Mouse (Mus musculus) layer of hippocampus, adult 2 months (tissue): ENCODE measurements at regions not wholly inside any gene's neighbourhood (a gene's known extent, or its start where the extent isn't known, plus 50 kb on each side); places are given as distances from the start of the nearest gene placed in this dataset.

Experiments
- DNase-seq, 2 experiments: peaks; one replicate each; pipeline ENCODE4 v3.0.0; 2022; ENCODE audit warnings: low spot score in 2 of 2
- H3K27ac ChIP-seq: fragments of 200-600 bp; 2 replicates; pipeline ENCODE4 v1.8.1; 2022
- H3K4me3 ChIP-seq: fragments of 200-600 bp; 2 replicates; pipeline ENCODE4 v1.8.1; 2022; ENCODE audit warnings: mild to moderate bottlenecking
- CTCF ChIP-seq: fragments of 200-600 bp; conservative IDR thresholded peaks from 2 replicates; pipeline ENCODE4 v1.8.1; 2022; ENCODE audit warnings: antibody characterized with exemption, mild to moderate bottlenecking, moderate library complexity

- Histone ChIP-seq H3K27ac (no peak overlapping the region), H3K4me3 (no peak overlapping the region)
- TF ChIP-seq CTCF = peak; percentile 74
- DNase-seq = no peak
Measured at GRCm38 (mm10) chr13:79453227-79453626, 1253.7 kb upstream of the Nr2f1 start.

GRCm38 (mm10) chr13:79443113-79443512, 1243.6 kb upstream of the Nr2f1 start:
- no peak for TF ChIP-seq CTCF
- no peak for DNase-seq
- no peak overlapping the region for H3K27ac ChIP-seq

GRCm38 (mm10) chr13:79442701-79443100, 1243.1 kb upstream of the Nr2f1 start:
- Histone ChIP-seq H3K27ac (no peak overlapping the region), H3K4me3 (no peak overlapping the region)
- TF ChIP-seq CTCF = no peak
- DNase-seq = no peak

More at GRCm38 (mm10) chr13:79443113-79443512, 1243.6 kb upstream of the Nr2f1 start:
- no peak overlapping the region for H3K4me3 ChIP-seq

- DNase-seq = no peak
- TF ChIP-seq CTCF = no peak
- Histone ChIP-seq H3K4me3 (no peak overlapping the region), H3K27ac (no peak overlapping the region)
Measured at GRCm38 (mm10) chr13:79431465-79431864, 1231.9 kb upstream of the Nr2f1 start.

GRCm38 (mm10) chr13:79430987-79431386, 1231.4 kb upstream of the Nr2f1 start:
- TF ChIP-seq CTCF = no peak
- no peak overlapping the region for H3K4me3 ChIP-seq
- no peak overlapping the region for H3K27ac ChIP-seq
- no peak for DNase-seq

GRCm38 (mm10) chr13:79430562-79430961, 1231.0 kb upstream of the Nr2f1 start:
- TF ChIP-seq CTCF = no peak
- Histone ChIP-seq H3K4me3 (no peak overlapping the region), H3K27ac (no peak overlapping the region)
- DNase-seq = no peak

GRCm38 (mm10) chr13:79417841-79418240, 1218.3 kb upstream of the Nr2f1 start:
- H3K27ac ChIP-seq = no peak overlapping the region
- TF ChIP-seq CTCF = no peak
- DNase-seq = no peak
- no peak overlapping the region for H3K4me3 ChIP-seq

GRCm38 (mm10) chr13:79400082-79400481, 1200.5 kb upstream of the Nr2f1 start:
- DNase-seq = no peak
- Histone ChIP-seq H3K4me3 (no peak overlapping the region), H3K27ac (no peak overlapping the region)
- TF ChIP-seq CTCF = no peak

GRCm38 (mm10) chr13:79393938-79394337, 1194.4 kb upstream of the Nr2f1 start:
- H3K4me3 ChIP-seq = no peak overlapping the region

GRCm38 (mm10) chr13:79387928-79388327, 1188.4 kb upstream of the Nr2f1 start:
- no peak for TF ChIP-seq CTCF
- no peak overlapping the region for H3K27ac ChIP-seq
- no peak overlapping the region for H3K4me3 ChIP-seq
- no peak for DNase-seq

More at GRCm38 (mm10) chr13:79393938-79394337, 1194.4 kb upstream of the Nr2f1 start:
- no peak for TF ChIP-seq CTCF
- DNase-seq = no peak
- H3K27ac ChIP-seq = no peak overlapping the region

- Histone ChIP-seq H3K27ac (no peak overlapping the region), H3K4me3 (no peak overlapping the region)
- DNase-seq = no peak
- no peak for TF ChIP-seq CTCF
Measured at GRCm38 (mm10) chr13:79341494-79341893, 1141.9 kb upstream of the Nr2f1 start.

GRCm38 (mm10) chr13:79340459-79340858, 1140.9 kb upstream of the Nr2f1 start:
- no peak for TF ChIP-seq CTCF

GRCm38 (mm10) chr13:79339793-79340192, 1140.2 kb upstream of the Nr2f1 start:
- Histone ChIP-seq H3K4me3 (no peak overlapping the region), H3K27ac (no peak overlapping the region)
- DNase-seq = no peak
- no peak for TF ChIP-seq CTCF

More at GRCm38 (mm10) chr13:79340459-79340858, 1140.9 kb upstream of the Nr2f1 start:
- no peak overlapping the region for H3K27ac ChIP-seq
- DNase-seq = no peak
- H3K4me3 ChIP-seq = no peak overlapping the region

- no peak for TF ChIP-seq CTCF
- no peak for DNase-seq
- Histone ChIP-seq H3K27ac (no peak overlapping the region), H3K4me3 (no peak overlapping the region)
Measured at GRCm38 (mm10) chr13:79320146-79320545, 1120.6 kb upstream of the Nr2f1 start.
